Mouse (Mus musculus) thymus, postnatal 36 days (tissue): ENCODE measurements around the gene Fam120a.
A peak's percentile ranks its signal among the peaks of the same experiment; 100 is the strongest.

Experiments used
- DNase-seq, 2 experiments: peaks; one replicate each; pipeline ENCODE4 v3.0.0; 2022; ENCODE audit warnings: mixed read lengths in 2 of 2

Fam120a gene

GRCm38 (mm10) chr13:48851719-48852118 is 116.1 kb downstream of the Fam120a start:
- no peak for DNase-seq

- no peak for DNase-seq
Measured at GRCm38 (mm10) chr13:48850771-48851170, 117.0 kb downstream of the Fam120a start.

GRCm38 (mm10) chr13:48850326-48850725 is 117.5 kb downstream of the Fam120a start:
- no peak for DNase-seq

DNA sequence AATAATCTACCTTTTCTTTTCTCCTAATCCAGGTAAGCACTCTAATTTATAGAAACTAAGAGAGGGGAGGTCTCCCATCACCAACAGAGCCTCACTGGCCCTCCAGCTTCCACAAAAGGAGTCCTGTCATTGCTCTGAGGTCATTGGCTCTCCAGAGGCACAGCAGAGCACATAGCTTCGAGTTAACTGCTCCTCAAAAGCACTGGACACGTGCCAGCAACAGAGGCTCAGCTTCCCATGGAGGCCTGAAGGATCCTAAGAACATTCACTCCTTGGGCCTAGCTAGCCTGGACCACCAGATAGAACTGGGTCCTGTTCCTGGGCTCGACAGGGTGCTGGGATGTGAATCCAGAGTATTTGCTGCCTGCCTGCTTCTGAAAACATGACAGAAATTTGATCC is 118.7 kb downstream of the Fam120a start:
- DNase-seq = peak in 1 of 2 experiments; percentile 29

- DNase-seq = peak in 1 of 2 experiments; percentile 52
Measured at GRCm38 (mm10) chr13:48845308-48845707, 122.5 kb downstream of the Fam120a start.

DNA sequence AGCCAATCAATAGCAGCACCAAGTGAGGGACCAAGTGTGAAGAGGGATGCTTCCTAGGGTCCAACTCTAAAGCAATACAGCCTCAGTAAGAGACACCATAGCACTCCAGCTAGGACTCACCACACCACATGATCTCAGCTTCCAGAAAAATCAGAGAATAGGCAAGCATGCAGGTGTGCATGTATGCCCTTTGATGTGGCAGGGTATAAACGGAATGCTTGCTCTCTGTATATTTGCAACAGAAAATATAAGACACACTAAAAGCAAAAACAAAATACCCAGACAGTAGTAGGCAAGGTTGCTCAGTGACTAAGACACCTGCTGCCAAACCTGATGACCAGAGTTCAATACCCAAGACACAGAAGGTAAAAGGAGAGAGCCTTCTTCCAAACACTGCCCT is 124.3 kb downstream of the Fam120a start:
- DNase-seq = peak; percentile 52 to 61

- no peak for DNase-seq
Measured at GRCm38 (mm10) chr13:48841905-48842592, 125.8 kb downstream of the Fam120a start.

GRCm38 (mm10) chr13:48838284-48838683 is 129.5 kb downstream of the Fam120a start:
- DNase-seq = no peak

DNA sequence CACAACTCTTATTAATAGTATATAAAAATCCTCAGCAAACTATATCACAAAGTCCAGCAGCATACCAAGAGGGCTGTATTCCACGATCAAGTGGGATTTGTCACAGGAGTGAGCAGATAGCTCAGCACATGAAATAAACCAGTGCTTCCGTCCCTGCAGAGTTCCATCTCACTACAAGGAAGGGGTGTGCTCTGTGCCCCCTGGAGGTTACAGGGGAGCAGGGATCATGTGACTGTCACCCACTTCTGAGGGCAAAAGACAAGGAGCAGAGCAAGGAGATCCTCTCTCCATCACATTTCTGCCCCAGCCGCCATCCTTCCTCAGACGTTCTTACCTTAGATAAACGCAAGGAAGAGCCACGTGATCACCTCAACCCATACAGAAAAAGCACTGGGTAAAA is 130.3 kb downstream of the Fam120a start:
- peak; percentile 46 to 69 for DNase-seq

DNA sequence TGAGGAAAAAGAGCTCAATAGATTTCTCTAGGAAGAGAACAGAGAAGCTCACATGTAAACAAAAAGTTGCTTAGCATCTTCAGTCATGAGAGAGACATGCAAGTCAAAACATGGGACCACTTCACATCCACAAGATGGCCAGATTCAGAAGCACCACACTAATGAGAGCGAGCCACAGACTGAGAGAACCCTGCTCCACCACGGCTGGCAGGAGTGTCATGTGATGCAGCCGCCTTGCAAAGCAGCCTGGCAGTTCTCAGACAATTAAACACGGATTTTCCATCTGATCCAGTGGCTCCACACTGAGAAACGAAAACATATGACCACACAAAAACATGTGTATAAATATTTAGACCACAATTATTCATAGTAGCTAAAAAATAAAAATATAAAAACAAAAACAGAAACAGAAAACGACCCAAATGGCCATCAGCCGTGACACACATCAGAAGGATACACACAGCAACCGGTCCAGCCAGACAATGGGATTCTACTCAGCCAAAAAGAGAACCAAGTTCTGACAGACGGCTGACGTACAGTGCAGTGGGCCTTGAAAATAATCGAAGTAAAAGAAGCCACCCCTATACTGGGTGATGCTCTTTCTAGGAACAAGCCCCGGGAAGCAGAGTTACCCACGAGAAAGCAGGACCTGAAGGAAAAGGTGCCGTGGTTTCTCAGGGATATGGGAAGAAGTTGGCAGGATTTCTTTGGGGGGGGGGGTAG is 137.1 kb downstream of the Fam120a start:
- DNase-seq = no peak

GRCm38 (mm10) chr13:48829780-48830179 is 138.0 kb downstream of the Fam120a start:
- no peak for DNase-seq
